Mouse (Mus musculus) activated CD4-positive, CD25-positive, alpha-beta regulatory T cell (primary cell): ENCODE measurements around the gene Znhit6. TPM values are rescaled to one million over a fixed set of nuclear protein-coding genes. Genes with fewer than 3 reads are reported as not detected.

Experiments
- polyA plus RNA-seq, 2 experiments: library from polyadenylated mRNA; unstranded; fragments of 100-300 nt; shearing (Covaris generic); gene quantifications; one replicate each; pipeline ENCODE4 v1.2.1; 2017

Gene Znhit6
- 10 to 100 TPM; 24.5 to 27.7 TPM for polyA plus RNA-seq

DNA sequence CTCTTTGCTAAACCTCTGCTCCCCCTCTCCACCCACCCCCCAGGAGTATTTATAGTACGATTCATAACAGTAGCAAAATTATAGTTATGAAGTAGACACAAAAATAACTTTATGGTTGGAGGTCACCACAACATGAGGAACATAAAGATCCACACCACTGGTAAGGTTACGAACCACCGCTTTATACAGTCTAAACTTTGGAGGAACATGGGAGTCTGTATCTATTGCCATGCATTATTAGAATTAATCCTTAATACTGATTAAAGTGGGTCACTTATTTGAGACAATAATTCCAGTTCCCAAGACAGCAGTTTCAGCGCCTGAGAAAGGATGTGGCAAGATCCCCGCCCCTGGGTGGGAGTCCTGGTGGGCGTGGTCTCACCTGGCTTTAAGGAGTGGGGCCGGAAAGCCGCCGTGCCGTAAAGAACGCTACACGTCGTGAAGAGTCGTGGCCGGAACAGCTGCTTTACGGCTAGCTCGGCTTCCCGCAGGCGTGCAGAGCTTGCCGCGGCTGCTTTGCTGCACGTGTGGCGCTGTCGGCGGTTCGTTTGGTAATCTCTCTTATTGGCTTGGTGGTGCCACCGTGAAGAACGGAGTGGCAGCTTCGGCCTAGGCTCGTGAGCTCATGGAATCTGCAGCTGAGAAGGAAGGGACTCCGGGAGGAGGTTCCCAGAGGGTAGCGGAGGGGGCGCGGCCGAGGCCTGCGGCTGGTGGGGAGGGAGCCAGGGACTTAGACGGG, at the start of gene Znhit6:
TSS of gene Znhit6 (plus strand) at position 463 of the 739 bp plus-strand sequence.

DNA sequence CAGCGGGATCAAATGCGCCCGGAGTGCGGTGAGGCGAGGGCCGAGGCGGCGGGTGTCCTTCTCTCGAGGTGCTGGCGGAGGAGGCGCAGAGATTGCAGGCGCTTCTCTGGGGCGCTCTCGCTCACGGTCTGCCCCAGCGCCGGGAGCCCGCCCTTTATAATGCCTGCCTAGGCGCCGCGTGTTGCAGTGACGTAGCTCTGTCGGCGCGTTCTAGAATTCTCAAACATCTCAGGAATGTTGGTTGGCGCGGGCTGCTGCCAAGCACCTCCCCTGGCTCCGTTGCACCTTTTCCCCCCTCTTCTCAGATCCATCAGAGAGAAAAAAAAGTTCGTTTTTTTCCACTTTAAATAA, 73.8 kb downstream of the Znhit6 start, which contains the start of gene Ccn1:
TSS of gene Ccn1 (minus strand) at position 130 of the 351 bp plus-strand sequence.

Other genes starting within 250 kb of the Znhit6 start
- gene Ccn1, start 73.8 kb downstream of the Znhit6 start, polyA plus RNA-seq, result not detected
- gene Ddah1, start 182.5 kb downstream of the Znhit6 start, polyA plus RNA-seq, result not detected